Comparison of ENCODE assay signal across 29 mouse cellular contexts in genomic region chr12:35000323-35000722, GRCm38 (mm10). TPM values are rescaled to one million over a fixed set of nuclear protein-coding genes. Genes with fewer than 3 reads are reported as not detected.
DNase-seq lines count a peak whose midpoint lies in the region; TF ChIP-seq lines count a peak whose summit lies in the region.
"Had no signal": no experiment of that assay in that cellular context is flagged by ENCODE, and none has a peak within 500 bp of the region (broad histone marks: within the 10 kb centered on the region; RNA-seq: fewer than 3 reads in every experiment).

No protein-coding gene starts in this region.

- H3K79me2 ChIP-seq in myocyte (ENCODE audit: control insufficient read depth, insufficient read depth), result no peaks in the 10 kb centered on the region

- no peaks in the 10 kb centered on the region for H3K36me3 ChIP-seq in myocyte (ENCODE audit: control insufficient read depth, insufficient read depth)
- H3K36me3 ChIP-seq: forebrain, embryonic 12.5 days; heart, embryonic 12.5 days; heart, embryonic 15.5 days; hindbrain, embryonic 10.5 days; hindbrain, embryonic 13.5 days; intestine, embryonic 15.5 days had no signal

- no peak overlapping the region for H3ac ChIP-seq in myocyte (ENCODE audit: control insufficient read depth, insufficient read length)

- no peak overlapping the region for H3K4me3 ChIP-seq in myocyte
- H3K4me3 ChIP-seq: forebrain, embryonic 12.5 days; gastrocnemius, adult 2 months; heart, embryonic 12.5 days; heart, embryonic 15.5 days; hindbrain, embryonic 10.5 days; hindbrain, embryonic 13.5 days; intestine, embryonic 15.5 days had no signal

- no peaks in the 10 kb centered on the region for H3K27me3 ChIP-seq in myocyte (ENCODE audit: control insufficient read depth, insufficient read depth, insufficient read length)
- H3K27me3 ChIP-seq: forebrain, embryonic 12.5 days; heart, embryonic 12.5 days; heart, embryonic 15.5 days; hindbrain, embryonic 13.5 days; intestine, embryonic 15.5 days had no signal

- DNase-seq in 416B (ENCODE audit: low read depth) (peak; percentile 94), adipocyte (ENCODE audit: low spot score) (peak; percentile 37)
- peak; percentile 46 for DNase-seq in fibroblast of lung, adult 2 months (ENCODE audit: low read depth)
- DNase-seq in right cerebral cortex, postnatal 10 days (ENCODE audit: low spot score in 2 of 2), result no peak
- no peak for DNase-seq in layer of hippocampus, adult 9-10 months (ENCODE audit: low spot score)
- DNase-seq in embryo, embryonic 11 days, result no peak
- DNase-seq: adrenal gland, postnatal 14 days; cerebellum, adult 11-12 months; cerebellum, adult 8-10 months; cerebellum, postnatal 36 days; forebrain, postnatal 0 days; gastrocnemius, adult 2 months; gastrocnemius, postnatal 14 days; heart, adult 18-20 months; heart, postnatal 10 days; heart, postnatal 36 days; kidney, adult 18-20 months had no signal

- TF ChIP-seq POLR2A in myocyte (IDR thresholded peaks at IDR 0.05; ENCODE audit: insufficient read length, low read depth), result no peak

- H3K4me2 ChIP-seq in myocyte (ENCODE audit: low read depth), result peak overlapping the region; percentile 8
- H3K4me2 ChIP-seq: forebrain, embryonic 12.5 days; heart, embryonic 12.5 days; heart, embryonic 15.5 days; hindbrain, embryonic 13.5 days; intestine, embryonic 15.5 days had no signal

TF ChIP-seq in myocyte, 11 proteins besides CTCF, POLR2A, EP300 and RAD21:
- TF ChIP-seq MAX (IDR thresholded peaks at IDR 0.05; ENCODE audit: low read depth), result no peak
- TF ChIP-seq MYOG (IDR thresholded peaks at IDR 0.05; ENCODE audit: control insufficient read depth in 1 of 3, insufficient read depth in 1 of 3, insufficient read length in 2 of 3, low read depth in 2 of 3), result no peak
- peak; percentile 49; the same call in 1 of the 2 replicates for TF ChIP-seq CEBPB (IDR thresholded peaks at IDR 0.05; ENCODE audit: insufficient read depth, poor library complexity, severe bottlenecking)
- no peak for TF ChIP-seq USF1 (IDR thresholded peaks at IDR 0.05; ENCODE audit: low read depth)
- TF ChIP-seq REST (IDR thresholded peaks at IDR 0.05; ENCODE audit: insufficient read depth, insufficient read length), result no peak

RNA-seq across cellular contexts. Expression of gene Prps1l1, which starts 15.8 kb away (rescaled TPM):
- polyA plus RNA-seq in myocyte (2012; fragmentation: generic; extraction: Trizol), result not detected
- polyA plus RNA-seq: cortical plate, adult 2 months; embryonic facial prominence, embryonic 11.5 days; embryonic facial prominence, embryonic 14.5 days; forebrain, embryonic 12.5 days; forebrain, postnatal 0 days; frontal cortex, adult 2 months; heart, embryonic 12.5 days; heart, embryonic 15.5 days; hindbrain, embryonic 10.5 days; hindbrain, embryonic 13.5 days; hindbrain, embryonic 16.5 days; intestine, embryonic 15.5 days had no signal

RNA-seq across cellular contexts. Expression of gene Snx13, which starts 46.7 kb away (rescaled TPM):
- 7.4 TPM for polyA plus RNA-seq in myocyte (2012; fragmentation: generic; extraction: Trizol)

Comparison
In these comparisons a context has a peak if more than half of its experiments do, and no peak if none do; other contexts are left out.
1. DNase-seq: peak in 416B (single experiment), adipocyte (single experiment) and fibroblast of lung, adult 2 months (single experiment); none in right cerebral cortex, postnatal 10 days (0 of 2), layer of hippocampus, adult 9-10 months (single experiment) and embryo, embryonic 11 days (single experiment).